Mouse (Mus musculus) neural tube, embryonic 11.5 days (tissue): Measurements from ENCODE around the gene Gjb3. TPM values are rescaled to one million over a fixed set of nuclear protein-coding genes. Genes with fewer than 3 reads are reported as not detected.

Experiments used
- ATAC-seq: fragments of 200-750 bp; cut with Nextera tagmentation; 2 replicates; pipeline ENCODE4 v1.8.0; 2017; ENCODE audit warnings: moderate number of reproducible peaks, mild to moderate bottlenecking, moderate TSS enrichment, moderate library complexity; ENCODE audit not compliant: insufficient read depth, low FRiP score, low TSS enrichment
- DNase-seq: peaks from one replicate; pipeline ENCODE4 v3.0.0-alpha.2; 2015; ENCODE audit warnings: low spot score
- H3K27ac ChIP-seq: fragments of 300-500 bp; sonication (generic); 2 replicates; pipeline ENCODE4 v1.5.1; 2014; ENCODE audit warnings: low read depth, mild to moderate bottlenecking, low read length
- H3K27me3 ChIP-seq: fragments of 300-500 bp; sonication (generic); 2 replicates; pipeline ENCODE4 v1.6.1; 2014; ENCODE audit warnings: mild to moderate bottlenecking, low read length, mixed read lengths; ENCODE audit not compliant: control insufficient read depth, insufficient read depth
- H3K36me3 ChIP-seq: fragments of 300-500 bp; sonication (generic); 2 replicates; pipeline ENCODE4 v1.6.1; 2014; ENCODE audit warnings: mild to moderate bottlenecking, low read length, moderate library complexity, mixed read lengths; ENCODE audit not compliant: control insufficient read depth, insufficient read depth
- H3K4me1 ChIP-seq: fragments of 300-500 bp; sonication (generic); 2 replicates; pipeline ENCODE4 v1.6.1; 2014; ENCODE audit warnings: low read length, mixed read lengths; ENCODE audit not compliant: control insufficient read depth, insufficient read depth
- H3K4me2 ChIP-seq: fragments of 300-500 bp; sonication (generic); 2 replicates; pipeline ENCODE4 v1.6.1; 2014; ENCODE audit warnings: low read depth, mild to moderate bottlenecking, moderate library complexity
- H3K4me3 ChIP-seq: fragments of 300-500 bp; sonication (generic); 2 replicates; pipeline ENCODE4 v1.5.1; 2014; ENCODE audit warnings: low read depth, low read length
- H3K9ac ChIP-seq: fragments of 300-500 bp; sonication (generic); 2 replicates; pipeline ENCODE4 v1.6.1; 2014; ENCODE audit warnings: mild to moderate bottlenecking, low read length
- H3K9me3 ChIP-seq: fragments of 300-500 bp; sonication (generic); 2 replicates; pipeline ENCODE4 v1.6.1; 2016; ENCODE audit warnings: low read length; ENCODE audit not compliant: control insufficient read depth
- whole genome bisulfite sequencing: fragments of 180-500 bp; shearing (Covaris S2); extraction: QIAGEN DNeasy Blood & Tissue Kit; methylation state at CpG from one replicate; pipeline ENCODE4 v1.1.7; 2014; 5-methylcytosine and 5-hydroxymethylcytosine counted together
- polyA plus RNA-seq: library from polyadenylated mRNA; unstranded; fragments of >200 nt; fragmentation: Nextera tagmentation; extraction: Ambion mirVana; gene quantifications from 2 replicates; pipeline ENCODE4 v1.2.1, GENCODE M21; 2014

Gjb3 gene
- polyA plus RNA-seq, 1 experiment from 2014 or later: 2.5 TPM

DNA sequence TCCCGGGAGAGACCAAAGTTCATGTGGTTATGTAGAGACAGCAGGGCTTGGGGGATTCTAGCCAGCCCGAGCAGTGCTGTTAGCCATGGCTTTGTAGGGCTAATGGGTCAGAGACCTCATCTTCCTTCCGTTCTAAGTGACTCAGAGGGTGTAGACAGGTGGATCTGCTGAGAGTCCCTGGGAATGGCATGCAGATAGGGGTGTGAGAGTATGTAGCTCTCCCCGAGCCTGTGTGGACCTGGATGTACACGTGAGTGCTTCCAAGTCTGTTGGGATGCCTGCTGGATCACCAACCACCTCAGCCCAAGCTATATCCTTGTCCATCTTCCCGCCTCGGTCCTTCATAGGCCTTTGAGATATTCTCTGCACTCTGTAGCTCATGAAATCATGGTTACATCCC, 2.3 kb downstream of the Gjb3 start:
- Histone ChIP-seq H3K4me3 (no peak overlapping the region), H3K36me3 (no peaks in the 10 kb centered on the region), H3K9me3 (no peaks in the 10 kb centered on the region), H3K27me3 (peaks cover 33% of the 10 kb centered on the region), H3K27ac (no peak overlapping the region), H3K4me2 (no peak overlapping the region), H3K9ac (no peak overlapping the region), H3K4me1 (peaks cover 5% of the 10 kb centered on the region; the same call in 1 of the 2 replicates)
- 67% methylated on average over 7 of the region's 7 CpGs for WGBS
- ATAC-seq (no peak), DNase-seq (no peak)

DNA sequence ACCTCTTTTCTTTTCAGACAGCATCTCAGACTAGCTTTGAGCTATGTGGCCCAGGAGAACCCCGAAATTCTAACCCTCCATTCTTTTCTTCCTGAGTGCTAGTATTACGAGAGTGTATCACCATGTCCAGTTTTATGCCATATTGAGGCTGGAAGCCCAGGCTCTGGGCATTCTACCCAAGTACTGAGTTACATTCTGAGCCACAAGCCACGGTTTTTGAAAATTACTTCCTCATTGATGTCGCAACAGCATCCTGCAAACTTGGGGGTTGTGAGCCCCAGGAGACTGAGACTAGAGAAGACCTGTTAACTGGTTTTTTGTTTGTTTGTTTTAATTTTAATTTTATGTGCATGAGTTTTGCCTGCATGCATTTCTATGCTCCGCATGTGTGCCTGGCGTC, 2.9 kb downstream of the Gjb3 start:
- no peak overlapping the region for H3K4me3 ChIP-seq
- H3K4me1 ChIP-seq: peaks cover 5% of the 10 kb centered on the region; the same call in 1 of the 2 replicates
- H3K36me3 ChIP-seq: no peaks in the 10 kb centered on the region
- ATAC-seq (no peak), DNase-seq (no peak)
- H3K27me3 ChIP-seq: peaks cover 33% of the 10 kb centered on the region
- no peak overlapping the region for H3K9ac ChIP-seq
- H3K27ac ChIP-seq: no peak overlapping the region
- 78% methylated on average over 6 of the region's 6 CpGs for WGBS
- H3K9me3 ChIP-seq: no peaks in the 10 kb centered on the region
- no peak overlapping the region for H3K4me2 ChIP-seq

DNA sequence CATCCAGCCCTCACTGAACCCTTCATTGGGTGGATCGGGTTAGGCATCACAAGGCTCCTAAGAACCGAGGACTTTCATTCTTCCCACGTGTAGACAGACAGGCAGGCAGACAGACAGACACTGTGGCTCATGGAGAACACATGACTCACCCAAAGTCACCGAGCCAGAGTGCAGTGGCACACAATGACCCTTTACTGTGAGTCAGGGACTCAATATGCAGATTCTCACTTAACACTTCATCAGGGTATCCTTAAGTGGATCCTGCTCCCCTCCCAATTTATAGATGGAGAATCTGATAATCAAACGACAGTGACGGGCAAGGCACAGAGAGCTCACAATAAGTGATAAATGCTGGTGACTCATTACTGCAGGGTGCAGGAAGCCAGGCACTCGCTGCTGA, 3.4 kb downstream of the Gjb3 start:
- no peak overlapping the region for H3K4me3 ChIP-seq
- DNase-seq (no peak), ATAC-seq (no peak)
- no peaks in the 10 kb centered on the region for H3K9me3 ChIP-seq
- no peaks in the 10 kb centered on the region for H3K36me3 ChIP-seq
- H3K9ac ChIP-seq: no peak overlapping the region
- H3K4me1 ChIP-seq: peaks cover 5% of the 10 kb centered on the region; the same call in 1 of the 2 replicates
- H3K27ac ChIP-seq: no peak overlapping the region
- H3K27me3 ChIP-seq: peaks cover 33% of the 10 kb centered on the region
- WGBS: 66% methylated on average over 7 of the region's 7 CpGs
- no peak overlapping the region for H3K4me2 ChIP-seq

DNA sequence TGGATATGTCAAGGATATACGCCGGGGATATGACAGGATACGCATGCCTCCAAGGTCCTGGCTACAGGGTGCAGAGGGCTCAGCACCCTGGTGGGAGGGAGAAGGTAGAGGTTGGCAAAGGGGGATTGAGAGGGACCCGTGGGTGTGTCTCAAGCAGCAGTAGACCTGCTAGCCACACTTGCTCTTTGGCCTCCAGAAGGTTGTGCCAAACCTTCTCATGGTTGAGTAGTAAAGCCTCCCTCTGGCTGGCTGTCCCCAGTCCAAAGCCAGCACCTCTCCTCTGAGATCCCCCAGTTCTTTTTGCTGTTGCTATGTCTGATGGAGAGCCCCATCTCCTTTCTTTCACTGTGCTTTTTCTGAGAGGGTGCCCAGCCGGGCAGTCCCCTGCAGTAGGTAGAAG, 5.4 kb downstream of the Gjb3 start:
- H3K4me2 ChIP-seq: no peak overlapping the region
- 87% methylated on average over 5 of the region's 5 CpGs for WGBS
- no peak overlapping the region for H3K4me3 ChIP-seq
- no peak overlapping the region for H3K27ac ChIP-seq
- DNase-seq (no peak), ATAC-seq (no peak)
- no peaks in the 10 kb centered on the region for H3K9me3 ChIP-seq
- H3K4me1 ChIP-seq: no peaks in the 10 kb centered on the region
- H3K27me3 ChIP-seq: peaks cover 20% of the 10 kb centered on the region
- H3K36me3 ChIP-seq: no peaks in the 10 kb centered on the region
- no peak overlapping the region for H3K9ac ChIP-seq

- Histone ChIP-seq H3K9ac (no peak overlapping the region), H3K4me2 (no peak overlapping the region), H3K4me1 (no peaks in the 10 kb centered on the region), H3K27ac (no peak overlapping the region), H3K9me3 (no peaks in the 10 kb centered on the region), H3K36me3 (no peaks in the 10 kb centered on the region), H3K4me3 (no peak overlapping the region), H3K27me3 (peaks cover 15% of the 10 kb centered on the region)
- ATAC-seq (peak; percentile 50; the same call in 1 of the 2 replicates), DNase-seq (peak; percentile 90)
- 12% methylated on average over 6 of the region's 6 CpGs for WGBS
These were observed 5.9 kb downstream of the Gjb3 start for GRCm38 (mm10) chr4:127324759-127325158.

GRCm38 (mm10) chr4:127324296-127324695, 6.3 kb downstream of the Gjb3 start:
- H3K9ac ChIP-seq: no peak overlapping the region
- no peaks in the 10 kb centered on the region for H3K36me3 ChIP-seq
- H3K4me1 ChIP-seq: no peaks in the 10 kb centered on the region
- no peak overlapping the region for H3K27ac ChIP-seq
- H3K9me3 ChIP-seq: no peaks in the 10 kb centered on the region
- WGBS: 76% methylated on average over 10 of the region's 10 CpGs
- H3K27me3 ChIP-seq: peaks cover 10% of the 10 kb centered on the region
- ATAC-seq: no peak
- H3K4me2 ChIP-seq: no peak overlapping the region
- H3K4me3 ChIP-seq: no peak overlapping the region
- no peak for DNase-seq

DNA sequence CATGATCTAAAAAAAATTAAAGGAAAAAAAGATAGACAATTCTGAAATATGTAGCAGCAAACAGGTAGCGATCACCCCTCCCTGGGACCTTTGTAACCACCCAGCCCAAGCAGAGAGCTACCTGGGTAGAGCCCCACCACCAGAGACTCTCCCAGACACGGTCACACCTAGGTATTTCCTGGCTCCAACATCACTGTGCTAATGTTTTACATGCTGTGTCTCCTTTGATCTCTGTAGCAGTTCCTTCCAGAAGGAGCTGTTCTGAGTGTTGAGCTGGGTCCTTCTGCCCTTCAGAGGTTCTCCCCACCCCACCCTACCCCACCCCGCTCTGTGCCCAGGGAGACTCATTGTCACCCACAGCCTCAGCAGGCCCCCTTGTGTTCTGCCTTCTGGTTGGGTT, 7.0 kb downstream of the Gjb3 start:
- Histone ChIP-seq H3K27ac (no peak overlapping the region), H3K4me1 (no peaks in the 10 kb centered on the region), H3K36me3 (no peaks in the 10 kb centered on the region), H3K9me3 (no peaks in the 10 kb centered on the region), H3K4me2 (no peak overlapping the region), H3K27me3 (peaks cover 6% of the 10 kb centered on the region), H3K4me3 (no peak overlapping the region), H3K9ac (no peak overlapping the region)
- 81% methylated on average over 3 of the region's 3 CpGs for WGBS
- DNase-seq: no peak
- no peak for ATAC-seq

- no peaks in the 10 kb centered on the region for H3K9me3 ChIP-seq
- no peaks in the 10 kb centered on the region for H3K4me1 ChIP-seq
- no peaks in the 10 kb centered on the region for H3K36me3 ChIP-seq
- H3K27me3 ChIP-seq: 0 out of 2 replicates have a peak, but pooled peaks cover under 1% of the 10 kb centered on the region
- ATAC-seq (no peak), DNase-seq (peak; percentile 67)
- no peak overlapping the region for H3K9ac ChIP-seq
- WGBS: 1% methylated on average over 3 of the region's 3 CpGs
- H3K4me2 ChIP-seq: no peak overlapping the region
- H3K27ac ChIP-seq: no peak overlapping the region
- H3K4me3 ChIP-seq: no peak overlapping the region
These were observed 11.0 kb downstream of the Gjb3 start for GRCm38 (mm10) chr4:127319613-127320012.

DNA sequence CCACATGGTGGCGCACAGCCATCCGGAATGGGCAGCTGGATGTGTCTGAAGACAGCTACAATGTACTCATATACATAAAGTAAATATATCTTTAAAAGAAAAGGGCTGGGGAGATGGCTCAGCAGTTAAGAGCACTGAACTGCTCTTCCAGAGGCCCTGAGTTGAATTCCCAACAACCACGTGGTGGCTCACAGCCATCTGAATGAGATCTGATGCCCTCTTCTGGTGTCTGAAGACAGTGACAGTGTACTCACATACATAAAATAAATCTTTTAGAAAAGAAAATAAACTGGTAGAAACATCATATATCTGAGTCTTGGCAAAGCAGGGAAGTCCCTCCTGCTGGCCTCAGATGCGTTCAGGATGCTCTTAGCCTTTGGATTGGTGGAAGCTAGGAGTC, 13.5 kb downstream of the Gjb3 start:
- Histone ChIP-seq H3K36me3 (no peaks in the 10 kb centered on the region), H3K9me3 (no peaks in the 10 kb centered on the region), H3K4me3 (no peak overlapping the region), H3K4me1 (no peaks in the 10 kb centered on the region), H3K9ac (no peak overlapping the region), H3K27ac (no peak overlapping the region), H3K4me2 (no peak overlapping the region), H3K27me3 (0 out of 2 replicates have a peak, but pooled peaks cover 3% of the 10 kb centered on the region)
- 59% methylated on average over 4 of the region's 4 CpGs for WGBS
- ATAC-seq: no peak
- DNase-seq: no peak
